Mouse (Mus musculus): ENCODE data around the gene Rnf44. TPM values are rescaled to one million over a fixed set of nuclear protein-coding genes. Genes with fewer than 3 reads are reported as not detected.

Gene Rnf44
- polyA plus RNA-seq (2012; rRNA removed) = 105 and 157 TPM in 2 replicates

GRCm38 (mm10) chr13:54693558-54694347 lies at the start of gene Rnf44:
Gene Rnf44 (minus strand): TSS chr13:54693907.

GRCm38 (mm10) chr13:54701243-54701642 lies 7.5 kb upstream of the Rnf44 start, which contains the start of gene Cdhr2:
Gene Cdhr2 (plus strand): TSS chr13:54701461.

Other genes starting within 250 kb of the Rnf44 start
- gene Thoc3, start 225.1 kb downstream of the Rnf44 start, polyA plus RNA-seq (2012; rRNA removed) = 60.4 and 87.4 TPM in 2 replicates
- 15.9 and 25.4 TPM in 2 replicates for gene Simc1, start 190.1 kb downstream of the Rnf44 start, polyA plus RNA-seq (2012; rRNA removed)
- 96.1 and 123 TPM in 2 replicates for gene 4833439L19Rik, start 128.5 kb downstream of the Rnf44 start, polyA plus RNA-seq (2012; rRNA removed)
- 36.7 and 66.8 TPM in 2 replicates for gene Arl10, start 118.9 kb downstream of the Rnf44 start, polyA plus RNA-seq (2012; rRNA removed)
- gene Nop16, start 103.8 kb downstream of the Rnf44 start, polyA plus RNA-seq (2012; rRNA removed) = 54.7 and 57.8 TPM in 2 replicates
- 56.6 and 82.0 TPM in 2 replicates for gene Higd2a, start 103.7 kb downstream of the Rnf44 start, polyA plus RNA-seq (2012; rRNA removed)
- 16.9 and 33.2 TPM in 2 replicates for gene Cltb, start 82.6 kb downstream of the Rnf44 start, polyA plus RNA-seq (2012; rRNA removed)
- 57.7 and 76.1 TPM in 2 replicates for gene Faf2, start 72.1 kb downstream of the Rnf44 start, polyA plus RNA-seq (2012; rRNA removed)
- 0.26 and 0.36 TPM in 2 replicates for gene Cdhr2, start 7.6 kb upstream of the Rnf44 start, polyA plus RNA-seq (2012; rRNA removed)
- gene Gprin1, start 56.0 kb upstream of the Rnf44 start, polyA plus RNA-seq (2012; rRNA removed) = 16.2 and 27.4 TPM in 2 replicates
- 2.1 TPM in 2 replicates for gene Sncb, start 72.7 kb upstream of the Rnf44 start, polyA plus RNA-seq (2012; rRNA removed)
- not detected in 2 replicates for gene Eif4e1b, start 90.1 kb upstream of the Rnf44 start, polyA plus RNA-seq (2012; rRNA removed)
- gene Tspan17, start 95.5 kb upstream of the Rnf44 start, polyA plus RNA-seq (2012; rRNA removed) = 8.4 and 10.4 TPM in 2 replicates